Mouse (Mus musculus) midbrain, embryonic 11.5 days (tissue): ENCODE data around the gene Plekha8. TPM values are rescaled to one million over a fixed set of nuclear protein-coding genes. Genes with fewer than 3 reads are reported as not detected.

Source experiments
- ATAC-seq: fragments of 200-750 bp; cut with Nextera tagmentation; 2 replicates; pipeline ENCODE4 v1.8.0; 2017; ENCODE audit warnings: moderate TSS enrichment, moderate library complexity; ENCODE audit not compliant: low FRiP score
- DNase-seq: peaks from one replicate; pipeline ENCODE4 v3.0.0; 2015; ENCODE audit warnings: low spot score; ENCODE audit errors: missing footprints
- H3K27ac ChIP-seq: fragments of 300-500 bp; sonication (generic); 2 replicates; pipeline ENCODE4 v1.5.1; 2014; ENCODE audit warnings: low read depth, low read length
- H3K27me3 ChIP-seq: fragments of 300-500 bp; sonication (generic); 2 replicates; pipeline ENCODE4 v1.6.1; 2014; ENCODE audit warnings: mild to moderate bottlenecking, low read length, moderate library complexity, mixed read lengths; ENCODE audit not compliant: control insufficient read depth, insufficient read depth
- H3K36me3 ChIP-seq: fragments of 300-500 bp; sonication (generic); 2 replicates; pipeline ENCODE4 v1.6.1; 2014; ENCODE audit warnings: mild to moderate bottlenecking, low read length, moderate library complexity, mixed read lengths; ENCODE audit not compliant: control insufficient read depth, insufficient read depth
- H3K4me1 ChIP-seq: fragments of 300-500 bp; sonication (generic); 2 replicates; pipeline ENCODE4 v1.6.1; 2014; ENCODE audit warnings: low read length; ENCODE audit not compliant: control insufficient read depth, insufficient read depth
- H3K4me2 ChIP-seq: fragments of 300-500 bp; sonication (generic); 2 replicates; pipeline ENCODE4 v1.6.1; 2014; ENCODE audit warnings: mild to moderate bottlenecking, moderate library complexity
- H3K4me3 ChIP-seq: fragments of 300-500 bp; sonication (generic); 2 replicates; pipeline ENCODE4 v1.5.1; 2014; ENCODE audit warnings: low read depth, low read length
- H3K9ac ChIP-seq: fragments of 300-500 bp; sonication (generic); 2 replicates; pipeline ENCODE4 v1.6.1; 2014; ENCODE audit warnings: low read length
- H3K9me3 ChIP-seq: fragments of 300-500 bp; sonication (generic); 2 replicates; pipeline ENCODE4 v1.6.1; 2016; ENCODE audit warnings: low read length; ENCODE audit not compliant: control insufficient read depth
- WGBS: fragments of 180-500 bp; shearing (Covaris S2); extraction: QIAGEN DNeasy Blood & Tissue Kit; methylation state at CpG from one replicate; pipeline ENCODE4 v1.1.7; 2014; 5-methylcytosine and 5-hydroxymethylcytosine counted together
- polyA plus RNA-seq: library from polyadenylated mRNA; unstranded; fragments of >200 nt; fragmentation: Nextera tagmentation; extraction: Ambion mirVana; gene quantifications from 2 replicates; pipeline ENCODE4 v1.2.1, GENCODE M21; 2014

Plekha8 gene
- polyA plus RNA-seq, 1 experiment from 2014 or later: 21.0 TPM

DNA sequence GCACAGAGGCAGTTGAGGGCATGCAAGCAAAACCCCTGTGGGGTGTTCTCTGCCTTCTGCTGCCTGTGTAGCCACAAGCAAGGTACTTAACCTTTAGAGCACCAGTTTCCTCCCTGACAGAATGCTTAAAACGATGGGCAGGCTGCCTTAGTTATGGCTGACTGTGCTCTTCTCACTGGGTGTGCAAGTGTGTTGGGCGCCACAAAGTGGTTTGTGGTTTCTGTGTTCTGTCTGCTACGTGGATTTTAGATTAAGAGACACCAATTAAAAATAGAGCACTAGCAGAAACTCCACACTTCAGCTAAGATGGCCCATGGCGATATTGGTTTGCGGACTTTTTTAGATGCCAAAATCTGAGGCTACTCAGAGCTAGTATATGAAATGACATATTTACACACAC is 90.2 kb downstream of the Plekha8 start:
- 86% methylated on average over 5 of the region's 5 CpGs for WGBS
- H3K4me2 ChIP-seq: no peak overlapping the region
- H3K36me3 ChIP-seq: no peaks in the 10 kb centered on the region
- H3K4me3 ChIP-seq: no peak overlapping the region
- no peak overlapping the region for H3K9ac ChIP-seq
- no peak overlapping the region for H3K27ac ChIP-seq
- H3K4me1 ChIP-seq: peaks cover 9% of the 10 kb centered on the region; the same call in 1 of the 2 replicates
- no peaks in the 10 kb centered on the region for H3K9me3 ChIP-seq
- no peak for DNase-seq
- no peaks in the 10 kb centered on the region; the same call in 1 of the 2 replicates for H3K27me3 ChIP-seq
- no peak for ATAC-seq

DNA sequence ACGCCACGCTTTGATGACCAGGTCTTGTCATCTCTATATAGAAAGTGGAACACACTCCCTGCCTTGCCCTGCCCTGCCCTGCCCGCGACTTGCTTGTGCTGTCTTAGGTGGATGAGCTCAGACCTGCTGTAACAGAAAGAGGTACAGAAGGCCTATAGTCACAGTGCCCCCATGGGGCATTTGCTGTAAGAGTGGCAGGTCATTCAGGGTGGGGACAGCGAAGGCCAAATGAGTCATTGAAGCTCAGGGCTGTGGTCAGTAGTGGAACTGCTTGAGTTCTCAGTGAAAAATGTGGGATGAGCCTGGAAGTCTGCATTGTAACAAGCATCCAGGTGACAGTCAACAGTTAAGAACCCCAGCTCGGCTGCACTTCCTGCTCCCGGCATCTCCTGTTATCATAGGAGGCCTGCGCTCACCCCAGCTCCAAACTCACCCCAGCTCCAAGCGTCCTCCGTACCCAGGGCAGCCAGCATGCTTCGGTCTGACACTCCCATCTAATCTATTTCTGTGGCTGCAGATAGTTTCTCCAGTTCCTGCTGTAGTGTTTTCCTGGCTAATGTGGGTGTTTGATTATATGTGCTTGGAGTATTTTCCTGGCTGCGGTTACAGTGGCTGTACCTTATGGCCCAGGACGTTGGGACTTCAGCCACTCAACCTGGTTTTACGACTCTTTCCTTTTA is 90.9 kb downstream of the Plekha8 start:
- Histone ChIP-seq H3K4me1 (peaks cover 7% of the 10 kb centered on the region; the same call in 1 of the 2 replicates), H3K27me3 (no peaks in the 10 kb centered on the region; the same call in 1 of the 2 replicates), H3K4me3 (no peak overlapping the region), H3K9me3 (no peaks in the 10 kb centered on the region), H3K4me2 (no peak overlapping the region), H3K36me3 (no peaks in the 10 kb centered on the region), H3K27ac (no peak overlapping the region), H3K9ac (no peak overlapping the region)
- WGBS: 76% methylated on average over 14 of the region's 14 CpGs
- DNase-seq (peak; percentile 33), ATAC-seq (no peak)

DNA sequence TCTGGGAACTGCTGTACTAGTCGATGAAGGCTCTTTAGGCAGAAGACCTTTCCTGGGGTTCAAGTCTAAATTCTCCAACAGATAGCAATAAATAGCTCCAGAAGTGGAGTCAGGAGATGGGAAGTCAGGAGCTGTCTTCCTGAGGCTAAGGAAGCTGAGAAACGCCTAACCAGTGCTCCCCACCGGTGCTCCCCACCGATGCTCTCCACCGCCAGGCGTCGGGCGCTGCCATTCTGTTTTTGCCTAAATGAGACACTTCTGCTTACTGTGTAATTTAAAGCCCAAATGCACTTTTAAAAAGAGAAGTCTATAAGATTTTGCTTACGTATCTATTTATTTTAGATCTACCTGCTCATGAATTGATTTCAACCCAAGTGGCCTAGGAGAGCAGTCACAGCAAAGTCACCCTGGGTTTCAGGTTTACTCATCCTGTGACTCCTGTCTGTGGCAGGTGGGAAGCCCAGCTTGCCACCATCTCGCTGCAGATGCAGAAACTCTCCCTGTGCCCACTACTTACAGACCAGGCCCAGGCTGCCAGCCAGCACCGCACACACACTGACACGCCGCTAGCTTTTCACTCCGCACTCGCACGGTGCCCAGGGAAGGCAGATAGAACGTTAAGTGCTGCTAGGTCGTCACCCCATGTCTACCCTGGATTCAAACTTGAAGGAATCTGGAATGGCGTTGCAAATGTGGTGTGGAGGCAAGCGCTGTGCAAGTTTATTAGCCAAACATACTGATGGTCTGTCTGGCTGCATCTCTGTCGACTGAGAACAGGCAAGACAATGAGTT is 92.2 kb downstream of the Plekha8 start:
- no peaks in the 10 kb centered on the region for H3K36me3 ChIP-seq
- ATAC-seq (no peak), DNase-seq (no peak)
- WGBS: 89% methylated on average over 21 of the region's 21 CpGs
- H3K4me1 ChIP-seq: 0 out of 2 replicates have a peak, but pooled peaks cover 5% of the 10 kb centered on the region
- no peak overlapping the region for H3K9ac ChIP-seq
- no peaks in the 10 kb centered on the region for H3K9me3 ChIP-seq
- no peak overlapping the region for H3K27ac ChIP-seq
- H3K27me3 ChIP-seq: no peaks in the 10 kb centered on the region; the same call in 1 of the 2 replicates
- no peak overlapping the region for H3K4me3 ChIP-seq
- H3K4me2 ChIP-seq: no peak overlapping the region

DNA sequence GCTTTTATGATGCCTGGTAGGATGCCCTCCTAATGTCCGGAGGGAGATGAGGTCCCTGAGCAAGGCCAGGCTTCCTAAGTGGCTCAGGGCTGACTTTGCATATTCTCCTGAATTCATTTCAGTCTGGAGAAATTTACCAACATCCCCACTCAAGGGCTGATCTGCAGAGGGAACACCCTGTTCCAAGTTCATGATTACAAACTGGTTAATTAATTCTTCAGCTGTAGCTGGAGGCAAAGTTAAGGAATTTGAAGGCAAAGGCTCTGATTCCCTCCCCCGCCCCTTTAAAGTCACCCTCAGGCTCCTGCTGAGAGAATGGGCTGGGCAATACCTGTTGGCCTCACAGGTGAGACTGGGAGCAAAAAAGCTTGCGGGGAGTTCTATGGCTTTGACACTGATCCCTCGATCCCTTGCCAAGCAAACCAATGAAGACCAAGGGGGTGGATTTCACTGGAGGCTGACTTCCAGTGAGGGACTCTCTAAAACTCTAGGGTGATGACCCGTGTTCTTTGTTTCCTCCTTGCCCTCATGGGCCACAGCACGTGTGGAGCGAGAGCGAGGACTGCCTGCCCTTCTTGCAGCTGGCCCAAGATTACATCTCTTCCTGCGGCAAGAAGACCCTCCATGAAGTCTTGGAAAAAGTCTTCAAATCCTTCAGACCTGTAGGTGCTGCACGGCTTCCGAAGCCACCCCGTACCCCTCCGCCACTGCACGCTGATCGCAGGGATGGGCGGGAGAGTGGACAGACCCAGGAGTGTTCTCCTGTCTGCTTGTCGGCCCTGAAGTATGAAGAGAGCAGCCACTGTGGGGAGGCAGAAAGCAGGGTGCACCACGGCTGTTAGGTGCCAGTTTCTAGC is 93.8 kb downstream of the Plekha8 start:
- Histone ChIP-seq H3K27me3 (no peaks in the 10 kb centered on the region; the same call in 1 of the 2 replicates), H3K4me1 (no peaks in the 10 kb centered on the region), H3K36me3 (no peaks in the 10 kb centered on the region), H3K27ac (no peak overlapping the region), H3K4me2 (no peak overlapping the region), H3K9me3 (no peaks in the 10 kb centered on the region), H3K9ac (no peak overlapping the region), H3K4me3 (no peak overlapping the region)
- WGBS: 80% methylated on average over 18 of the region's 18 CpGs
- peak; percentile 47 for DNase-seq
- no peak for ATAC-seq

DNA sequence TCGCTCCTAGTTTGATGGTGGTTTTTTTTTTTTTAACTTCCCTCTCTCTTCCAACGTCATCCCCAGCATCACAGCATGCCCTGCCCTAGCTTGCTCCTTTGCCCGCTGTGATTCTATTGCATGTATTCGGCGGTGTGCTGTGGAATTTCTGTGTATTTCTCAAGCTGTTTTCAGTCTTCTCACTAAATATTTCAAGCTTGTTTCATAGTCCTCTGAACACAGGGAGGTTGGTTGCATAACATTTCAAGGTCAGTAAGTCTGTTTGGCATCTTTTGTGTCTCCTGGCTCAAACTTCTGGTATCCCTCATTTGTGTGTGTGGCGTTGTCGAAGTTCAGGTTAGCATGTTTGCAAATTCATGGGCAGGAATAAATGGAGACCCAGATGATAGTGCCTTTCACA is 94.8 kb downstream of the Plekha8 start:
- Histone ChIP-seq H3K9ac (no peak overlapping the region), H3K27me3 (no peaks in the 10 kb centered on the region; the same call in 1 of the 2 replicates), H3K9me3 (no peaks in the 10 kb centered on the region), H3K4me3 (no peak overlapping the region), H3K27ac (no peak overlapping the region), H3K4me1 (no peaks in the 10 kb centered on the region), H3K36me3 (no peaks in the 10 kb centered on the region), H3K4me2 (no peak overlapping the region)
- 84% methylated on average over 7 of the region's 7 CpGs for WGBS
- ATAC-seq (no peak), DNase-seq (peak; percentile 8)

DNA sequence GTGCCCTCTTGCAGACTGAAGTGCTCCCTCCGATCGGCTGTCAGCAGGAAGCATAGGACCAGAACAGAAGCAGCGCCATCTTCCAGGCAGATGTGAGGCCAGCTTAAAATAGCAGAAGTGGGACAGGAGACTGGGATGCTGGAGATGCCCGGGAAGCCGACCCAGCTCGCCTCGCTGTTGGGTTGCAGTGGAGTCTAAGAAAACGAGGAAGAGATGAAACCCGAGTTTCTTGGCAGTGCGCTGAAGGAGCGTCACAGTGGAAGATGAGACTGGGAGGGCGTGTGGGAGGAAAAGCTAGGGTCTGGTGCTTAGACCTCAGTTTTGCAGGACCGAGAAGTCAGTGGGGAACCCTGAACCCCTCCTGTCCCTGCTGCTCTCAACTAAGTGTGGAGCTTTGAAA is 95.9 kb downstream of the Plekha8 start:
- Histone ChIP-seq H3K9ac (no peak overlapping the region), H3K27ac (no peak overlapping the region), H3K4me3 (no peak overlapping the region), H3K4me1 (no peaks in the 10 kb centered on the region), H3K36me3 (no peaks in the 10 kb centered on the region), H3K4me2 (no peak overlapping the region), H3K27me3 (no peaks in the 10 kb centered on the region; the same call in 1 of the 2 replicates), H3K9me3 (no peaks in the 10 kb centered on the region)
- ATAC-seq (no peak), DNase-seq (no peak)
- 84% methylated on average over 13 of the region's 13 CpGs for WGBS

DNA sequence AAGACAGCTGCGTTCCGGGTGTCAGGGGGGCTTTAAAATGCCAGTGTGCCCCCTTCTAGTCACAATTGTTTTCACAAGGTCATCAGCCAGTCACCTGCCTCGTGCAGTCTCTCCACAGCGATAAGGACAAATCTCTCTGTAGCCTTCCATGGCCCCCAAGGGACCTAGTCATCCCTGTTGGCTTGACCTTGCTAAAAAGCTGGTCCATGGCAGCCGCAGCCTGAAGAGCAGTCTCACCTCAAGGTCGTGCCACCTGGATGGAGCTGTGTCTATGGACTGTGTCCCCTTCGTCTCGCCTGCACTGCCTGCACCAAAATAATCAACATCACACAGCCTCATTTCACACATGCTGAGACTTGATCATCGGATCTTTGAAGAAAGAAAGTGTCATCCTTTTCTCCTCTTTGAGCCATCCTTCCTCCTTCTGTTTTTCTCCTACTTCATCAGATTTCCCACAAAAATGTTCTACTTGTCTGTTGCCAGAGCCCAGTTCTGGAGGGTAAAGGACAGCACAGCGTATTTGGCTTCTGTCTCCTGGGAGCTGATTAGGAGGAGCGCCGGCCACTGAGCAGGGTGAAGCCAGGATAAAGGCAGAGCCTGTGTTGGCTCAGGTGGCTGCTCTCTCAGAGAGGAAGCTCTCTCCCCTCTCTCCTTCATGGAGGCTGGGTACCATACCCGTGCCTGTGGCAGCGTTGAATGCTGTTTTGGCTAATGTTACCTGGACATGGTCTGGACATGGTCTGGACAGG is 96.6 kb downstream of the Plekha8 start:
- H3K36me3 ChIP-seq: no peaks in the 10 kb centered on the region
- ATAC-seq: no peak

DNA sequence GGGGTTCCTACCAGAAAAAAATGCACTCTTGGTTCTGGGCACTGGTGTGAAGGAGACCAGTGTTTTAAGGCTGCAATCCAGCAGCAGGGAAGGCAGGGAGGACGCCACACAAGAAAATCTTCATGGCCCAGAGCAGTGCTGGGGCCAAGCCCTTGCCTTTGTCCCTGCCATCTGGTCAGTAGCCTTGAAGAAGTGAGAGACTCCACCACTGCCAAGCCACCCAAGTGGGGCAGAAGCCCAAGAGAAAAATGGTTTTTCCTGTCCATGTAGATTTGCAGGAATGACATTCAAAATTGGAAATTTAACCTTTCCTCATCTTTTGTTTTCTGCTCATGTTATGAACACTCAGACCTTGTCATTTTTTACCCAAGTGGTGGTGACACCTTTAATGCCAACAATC is 97.3 kb downstream of the Plekha8 start:
- H3K4me3 ChIP-seq: no peak overlapping the region
- DNase-seq (no peak), ATAC-seq (no peak)
- no peak overlapping the region for H3K9ac ChIP-seq
- H3K27ac ChIP-seq: no peak overlapping the region
- H3K9me3 ChIP-seq: no peaks in the 10 kb centered on the region
- WGBS: 69% methylated on average over 1 of the region's 1 CpGs
- H3K36me3 ChIP-seq: no peaks in the 10 kb centered on the region
- H3K4me1 ChIP-seq: no peaks in the 10 kb centered on the region
- no peak overlapping the region for H3K4me2 ChIP-seq
- no peaks in the 10 kb centered on the region; the same call in 1 of the 2 replicates for H3K27me3 ChIP-seq

More for the DNA sequence above, 96.6 kb downstream of the Plekha8 start:
- DNase-seq: no peak
- 82% methylated on average over 14 of the region's 14 CpGs for WGBS
- Histone ChIP-seq H3K4me2 (no peak overlapping the region), H3K9ac (no peak overlapping the region), H3K4me3 (no peak overlapping the region), H3K4me1 (no peaks in the 10 kb centered on the region), H3K9me3 (no peaks in the 10 kb centered on the region), H3K27me3 (no peaks in the 10 kb centered on the region; the same call in 1 of the 2 replicates), H3K27ac (no peak overlapping the region)
